Mouse (Mus musculus): ENCODE data around the gene Klhl8. TPM values are rescaled to one million over a fixed set of nuclear protein-coding genes. Genes with fewer than 3 reads are reported as not detected.

Gene Klhl8
- polyA plus RNA-seq, 1 experiment from 2014 or later = 14.6 TPM

GRCm38 (mm10) chr5:103928196-103928550 lies 17.1 kb upstream of the Klhl8 start:
- Histone ChIP-seq H3K36me3 (no peaks in the 10 kb centered on the region), H3K4me1 (0 out of 2 replicates have a peak, but pooled peaks cover 2% of the 10 kb centered on the region), H3K27me3 (no peaks in the 10 kb centered on the region), H3K4me2 (replicated peaks) (no peak overlapping the region), H3K27ac (no peak overlapping the region), H3K9ac (no peak overlapping the region), H3K4me3 (no peak overlapping the region), H3K9me3 (no peaks in the 10 kb centered on the region)
- WGBS = 84% methylated on average over 7 of the region's 7 CpGs
- ATAC-seq (ENCODE audit: insufficient number of reproducible peaks, insufficient read depth, low FRiP score, low TSS enrichment) = no peak

GRCm38 (mm10) chr5:103927429-103928195 lies 16.6 kb upstream of the Klhl8 start:
- WGBS = 27% methylated on average over 27 of the region's 27 CpGs

GRCm38 (mm10) chr5:103926398-103926797 lies 15.3 kb upstream of the Klhl8 start:
- WGBS = 68% methylated on average over 12 of the region's 12 CpGs
- Histone ChIP-seq H3K27ac (no peak overlapping the region), H3K9me3 (no peaks in the 10 kb centered on the region), H3K4me2 (replicated peaks) (no peak overlapping the region), H3K9ac (no peak overlapping the region), H3K36me3 (no peaks in the 10 kb centered on the region), H3K4me1 (0 out of 2 replicates have a peak, but pooled peaks cover 2% of the 10 kb centered on the region), H3K27me3 (no peaks in the 10 kb centered on the region), H3K4me3 (no peak overlapping the region)
- no peak for ATAC-seq (ENCODE audit: insufficient number of reproducible peaks, insufficient read depth, low FRiP score, low TSS enrichment)

More at GRCm38 (mm10) chr5:103927429-103928195, 16.6 kb upstream of the Klhl8 start:
- no peak overlapping the region for H3K27ac ChIP-seq
- no peaks in the 10 kb centered on the region for H3K9me3 ChIP-seq
- H3K4me3 ChIP-seq = peak overlapping the region; percentile 19; the same call in 1 of the 2 replicates
- 0 out of 2 replicates have a peak, but pooled peaks cover 2% of the 10 kb centered on the region for H3K4me1 ChIP-seq
- no peak for ATAC-seq (ENCODE audit: insufficient number of reproducible peaks, insufficient read depth, low FRiP score, low TSS enrichment)
- H3K4me2 ChIP-seq (replicated peaks) = peak overlapping the region; percentile 50
- no peaks in the 10 kb centered on the region for H3K27me3 ChIP-seq
- no peak overlapping the region for H3K9ac ChIP-seq
- no peaks in the 10 kb centered on the region for H3K36me3 ChIP-seq

- Histone ChIP-seq H3K27ac (no peak overlapping the region), H3K4me1 (0 out of 2 replicates have a peak, but pooled peaks cover 2% of the 10 kb centered on the region), H3K9me3 (no peaks in the 10 kb centered on the region), H3K36me3 (no peaks in the 10 kb centered on the region), H3K4me2 (replicated peaks) (no peak overlapping the region), H3K27me3 (no peaks in the 10 kb centered on the region), H3K9ac (no peak overlapping the region), H3K4me3 (no peak overlapping the region)
- ATAC-seq (ENCODE audit: insufficient number of reproducible peaks, insufficient read depth, low FRiP score, low TSS enrichment) = no peak
- 85% methylated on average over 2 of the region's 2 CpGs for WGBS
These were observed 12.7 kb upstream of the Klhl8 start for GRCm38 (mm10) chr5:103923755-103924154.

GRCm38 (mm10) chr5:103923101-103923500 lies 12.0 kb upstream of the Klhl8 start:
- Histone ChIP-seq H3K4me3 (no peak overlapping the region), H3K4me2 (replicated peaks) (no peak overlapping the region), H3K27ac (no peak overlapping the region), H3K9me3 (no peaks in the 10 kb centered on the region), H3K27me3 (no peaks in the 10 kb centered on the region), H3K9ac (no peak overlapping the region), H3K36me3 (no peaks in the 10 kb centered on the region), H3K4me1 (no peaks in the 10 kb centered on the region)
- 82% methylated on average over 6 of the region's 6 CpGs for WGBS
- no peak for ATAC-seq (ENCODE audit: insufficient number of reproducible peaks, insufficient read depth, low FRiP score, low TSS enrichment)

GRCm38 (mm10) chr5:103922436-103922835 lies 11.4 kb upstream of the Klhl8 start:
- WGBS = 56% methylated on average over 5 of the region's 5 CpGs
- ATAC-seq (ENCODE audit: insufficient number of reproducible peaks, insufficient read depth, low FRiP score, low TSS enrichment) = no peak

GRCm38 (mm10) chr5:103919497-103919896 lies 8.4 kb upstream of the Klhl8 start:
- WGBS = 78% methylated on average over 4 of the region's 4 CpGs
- Histone ChIP-seq H3K9me3 (no peaks in the 10 kb centered on the region), H3K4me3 (no peak overlapping the region), H3K27ac (no peak overlapping the region), H3K9ac (no peak overlapping the region), H3K36me3 (no peaks in the 10 kb centered on the region), H3K4me1 (no peaks in the 10 kb centered on the region), H3K27me3 (no peaks in the 10 kb centered on the region), H3K4me2 (replicated peaks) (no peak overlapping the region)
- ATAC-seq (ENCODE audit: insufficient number of reproducible peaks, insufficient read depth, low FRiP score, low TSS enrichment) = no peak

More at GRCm38 (mm10) chr5:103922436-103922835, 11.4 kb upstream of the Klhl8 start:
- Histone ChIP-seq H3K4me3 (no peak overlapping the region), H3K9me3 (no peaks in the 10 kb centered on the region), H3K4me2 (replicated peaks) (no peak overlapping the region), H3K9ac (no peak overlapping the region), H3K27me3 (no peaks in the 10 kb centered on the region), H3K27ac (no peak overlapping the region), H3K4me1 (no peaks in the 10 kb centered on the region), H3K36me3 (no peaks in the 10 kb centered on the region)

GRCm38 (mm10) chr5:103918233-103918632 lies 7.2 kb upstream of the Klhl8 start:
- no peaks in the 10 kb centered on the region for H3K9me3 ChIP-seq
- 61% methylated on average over 3 of the region's 3 CpGs for WGBS
- ATAC-seq (ENCODE audit: insufficient number of reproducible peaks, insufficient read depth, low FRiP score, low TSS enrichment) = no peak

GRCm38 (mm10) chr5:103917357-103917895 lies 6.4 kb upstream of the Klhl8 start:
- Histone ChIP-seq H3K4me3 (no peak overlapping the region), H3K4me2 (replicated peaks) (no peak overlapping the region), H3K4me1 (no peaks in the 10 kb centered on the region), H3K9ac (no peak overlapping the region), H3K27ac (no peak overlapping the region), H3K9me3 (no peaks in the 10 kb centered on the region), H3K36me3 (no peaks in the 10 kb centered on the region), H3K27me3 (no peaks in the 10 kb centered on the region)
- WGBS = 55% methylated on average over 8 of the region's 8 CpGs
- ATAC-seq (ENCODE audit: insufficient number of reproducible peaks, insufficient read depth, low FRiP score, low TSS enrichment) = no peak

More at GRCm38 (mm10) chr5:103918233-103918632, 7.2 kb upstream of the Klhl8 start:
- Histone ChIP-seq H3K4me1 (no peaks in the 10 kb centered on the region), H3K4me3 (no peak overlapping the region), H3K9ac (no peak overlapping the region), H3K4me2 (replicated peaks) (no peak overlapping the region), H3K27me3 (no peaks in the 10 kb centered on the region), H3K36me3 (no peaks in the 10 kb centered on the region), H3K27ac (no peak overlapping the region)

- Histone ChIP-seq H3K27ac (no peak overlapping the region), H3K36me3 (no peaks in the 10 kb centered on the region), H3K4me1 (no peaks in the 10 kb centered on the region), H3K9me3 (no peaks in the 10 kb centered on the region), H3K9ac (no peak overlapping the region), H3K4me2 (replicated peaks) (no peak overlapping the region), H3K27me3 (no peaks in the 10 kb centered on the region), H3K4me3 (no peak overlapping the region)
- WGBS = 53% methylated on average over 12 of the region's 12 CpGs
- no peak for ATAC-seq (ENCODE audit: insufficient number of reproducible peaks, insufficient read depth, low FRiP score, low TSS enrichment)
These were observed 5.7 kb upstream of the Klhl8 start for GRCm38 (mm10) chr5:103916595-103917356.

- WGBS = 75% methylated on average over 11 of the region's 11 CpGs
- Histone ChIP-seq H3K4me3 (no peak overlapping the region), H3K4me1 (no peaks in the 10 kb centered on the region; the same call in 1 of the 2 replicates), H3K27me3 (no peaks in the 10 kb centered on the region), H3K9ac (no peak overlapping the region), H3K9me3 (no peaks in the 10 kb centered on the region), H3K4me2 (replicated peaks) (no peak overlapping the region), H3K27ac (no peak overlapping the region), H3K36me3 (no peaks in the 10 kb centered on the region)
- ATAC-seq (ENCODE audit: insufficient number of reproducible peaks, insufficient read depth, low FRiP score, low TSS enrichment) = no peak
These were observed 3.5 kb upstream of the Klhl8 start for GRCm38 (mm10) chr5:103914335-103915226.

Data from embryonic facial prominence, embryonic 12.5 days (tissue).